Mouse (Mus musculus) heart, postnatal 10 days (tissue): ENCODE measurements around the gene Vmn1r49. TPM values are rescaled to one million over a fixed set of nuclear protein-coding genes. Genes with fewer than 3 reads are reported as not detected.
"Not testable (repeated sequence)": the region's sequence is repeated elsewhere in the genome, so short reads cannot be mapped to it uniquely, and the experiment has no call there.

Experiments
- DNase-seq, 2 experiments: peaks; one replicate each; pipeline ENCODE4 v3.0.0; 2021
- intact Hi-C: fragments of 180-260 bp; cut with DNase I; formaldehyde crosslinking; loops from one replicate; pipeline ENCODE4 v1.15.1; 2025
- total RNA-seq, 2 experiments: library from RNA; stranded (reverse); gene quantifications; 2 replicates each; pipeline ENCODE4 v1.2.3; 2021

Gene Vmn1r49
- not detected for total RNA-seq

GRCm38 (mm10) chr6:90078406-90078805 lies at the start of gene Vmn1r49:
Gene Vmn1r49 (minus strand): TSS chr6:90078506.
- intact Hi-C loops = no loop called here
- DNase-seq = no peak

- DNase-seq, intact Hi-C loops: not testable (repeated sequence)
These were observed 44.0 kb upstream of the Vmn1r49 start, which contains the start of gene Vmn1r51 for GRCm38 (mm10) chr6:90122296-90122695. Gene Vmn1r51 (plus strand): TSS chr6:90122596.

GRCm38 (mm10) chr6:90101130-90101529 lies 22.8 kb upstream of the Vmn1r49 start, which contains the start of gene Vmn1r50:
Gene Vmn1r50 (plus strand): TSS chr6:90101430.
- intact Hi-C loops = no loop called here
- DNase-seq = no peak

DNA sequence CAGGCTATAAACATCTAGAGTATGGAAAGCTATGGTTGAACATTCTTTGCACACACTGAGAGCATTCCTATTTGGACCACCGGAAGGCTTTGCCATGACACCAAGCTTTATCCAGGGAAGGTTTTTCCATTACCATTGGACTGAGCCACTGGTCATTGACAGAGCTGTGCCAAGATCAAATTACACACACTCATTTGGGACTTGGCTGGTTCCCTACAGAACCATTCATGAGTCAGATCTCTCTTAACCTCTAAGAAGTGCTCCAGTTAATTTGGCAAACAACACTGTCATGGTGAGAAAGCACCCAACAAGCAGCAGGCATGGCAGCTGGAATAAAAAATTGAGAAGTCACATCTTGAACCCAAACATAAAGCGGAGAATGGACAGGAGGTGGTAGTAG lies 22.3 kb upstream of the Vmn1r49 start:
- intact Hi-C loops = no loop called here
- DNase-seq = no peak

- DNase-seq, intact Hi-C loops: not testable (repeated sequence)
These were observed 41.6 kb downstream of the Vmn1r49 start, which contains the start of gene Vmn1r48 for GRCm38 (mm10) chr6:90036741-90037140. Gene Vmn1r48 (minus strand): TSS chr6:90036841.

Other genes with a start within 250 kb of the Vmn1r49 start
- under 1 TPM in 1 of 2 experiments, not detected in 1; 0.05 TPM for gene Vmn1r42, start 202.1 kb downstream of the Vmn1r49 start, total RNA-seq
- not detected for gene Vmn1r43, start 202.1 kb downstream of the Vmn1r49 start, total RNA-seq
- not detected for gene Vmn1r44, start 194.8 kb downstream of the Vmn1r49 start, total RNA-seq
- gene Vmn1r45, start 137.9 kb downstream of the Vmn1r49 start, total RNA-seq = not detected
- gene Vmn1r46, start 109.2 kb downstream of the Vmn1r49 start, total RNA-seq = not detected
- not detected for gene Vmn1r47, start 62.4 kb downstream of the Vmn1r49 start, total RNA-seq
- gene Vmn1r48, start 41.7 kb downstream of the Vmn1r49 start, total RNA-seq = not detected
- gene Vmn1r50, start 22.9 kb upstream of the Vmn1r49 start, total RNA-seq = not detected
- not detected for gene Vmn1r51, start 44.1 kb upstream of the Vmn1r49 start, total RNA-seq
- not detected for gene Vmn1r52, start 96.3 kb upstream of the Vmn1r49 start, total RNA-seq
- not detected for gene V1ra8, start 124.3 kb upstream of the Vmn1r49 start, total RNA-seq
- not detected for gene Vmn1r53, start 145.9 kb upstream of the Vmn1r49 start, total RNA-seq
- gene Vmn1r54, start 167.8 kb upstream of the Vmn1r49 start, total RNA-seq = not detected
- not detected for gene BC048671, start 222.7 kb upstream of the Vmn1r49 start, total RNA-seq
- gene Chst13, start 246.7 kb upstream of the Vmn1r49 start, total RNA-seq = not detected